Mouse (Mus musculus) C2C12 (cell line): Measurements from ENCODE around the gene Pkd1. TPM values are rescaled to one million over a fixed set of nuclear protein-coding genes. Genes with fewer than 3 reads are reported as not detected.

ENCODE experiments used
- H3K27me3 ChIP-seq: one replicate; pipeline ENCODE4 v1.6.1; 2011; ENCODE audit not compliant: control insufficient read depth, insufficient read depth, insufficient read length
- H3K36me3 ChIP-seq: one replicate; pipeline ENCODE4 v1.6.1; 2011; ENCODE audit not compliant: control insufficient read depth, insufficient read depth
- H3K4me3 ChIP-seq: one replicate; pipeline ENCODE4 v1.5.1; 2011; ENCODE audit warnings: mild to moderate bottlenecking, control low read depth; ENCODE audit not compliant: poor library complexity, insufficient read depth, severe bottlenecking
- H3K79me2 ChIP-seq: one replicate; pipeline ENCODE4 v1.6.1; 2011; ENCODE audit not compliant: control insufficient read depth, insufficient read depth
- H3K79me3 ChIP-seq: one replicate; pipeline ENCODE4 v1.6.1; 2011; ENCODE audit warnings: low read depth, control low read depth
- H3ac ChIP-seq: one replicate; pipeline ENCODE3; 2011; ENCODE audit warnings: low read depth; ENCODE audit not compliant: control insufficient read depth, insufficient read length
- CEBPB ChIP-seq: IDR thresholded peaks from one replicate; pipeline ENCODE4 v1.6.1; 2011; ENCODE audit warnings: low read depth, mild to moderate bottlenecking, control low read depth, moderate library complexity
- CTCF ChIP-seq: IDR thresholded peaks from one replicate; pipeline ENCODE4 v1.5.1; 2011; ENCODE audit not compliant: control insufficient read depth, insufficient read depth, insufficient read length
- FOSL1 ChIP-seq: IDR thresholded peaks from one replicate; pipeline ENCODE4 v1.8.0; 2011; ENCODE audit warnings: mild to moderate bottlenecking, low read length; ENCODE audit not compliant: poor library complexity, insufficient read depth, severe bottlenecking
- MAX ChIP-seq: IDR thresholded peaks from one replicate; pipeline ENCODE4 v1.6.1; 2011; ENCODE audit warnings: mild to moderate bottlenecking, control low read depth
- MYOD1 ChIP-seq: IDR thresholded peaks from one replicate; pipeline ENCODE4 v1.6.1; 2011; ENCODE audit warnings: low read depth; ENCODE audit not compliant: control insufficient read depth, insufficient read length
- MYOG ChIP-seq: IDR thresholded peaks from one replicate; pipeline ENCODE4 v1.6.1; 2011; ENCODE audit not compliant: control insufficient read depth, insufficient read length; ENCODE audit errors: extremely low read depth
- USF1 ChIP-seq: IDR thresholded peaks from one replicate; pipeline ENCODE4 v1.6.1; 2011; ENCODE audit warnings: low read depth, mild to moderate bottlenecking, control low read depth, moderate library complexity
- polyA plus RNA-seq: library from polyadenylated mRNA; unstranded; fragments of >200 nt; fragmentation: generic; extraction: Trizol; gene quantifications from one replicate; pipeline ENCODE4 v1.2.1, GENCODE M21; 2012; ENCODE audit warnings: missing spikeins

Gene Pkd1
- polyA plus RNA-seq, 1 experiment: 50.6 TPM

DNA sequence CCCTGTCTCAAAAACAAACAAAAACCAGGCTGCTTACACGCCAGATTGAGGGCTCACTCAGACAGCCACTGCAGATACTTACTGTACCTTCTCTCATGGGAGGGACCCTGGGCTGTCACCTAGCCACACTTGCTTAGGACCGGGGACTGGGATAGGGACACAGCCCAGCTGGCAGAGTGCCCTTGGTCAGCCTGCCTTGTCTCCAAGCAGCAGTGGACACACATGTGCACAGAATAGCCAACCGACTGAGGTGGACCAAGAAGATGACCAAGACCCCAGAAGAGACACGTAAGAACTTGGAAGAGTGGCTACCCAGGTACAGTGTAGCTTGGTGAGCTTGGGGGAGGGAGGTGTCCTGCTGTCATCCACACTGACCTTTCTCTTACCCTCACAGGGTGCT, 88.6 kb downstream of the Pkd1 start:
- Histone ChIP-seq H3K36me3 (no peaks in the 10 kb centered on the region), H3K27me3 (no peaks in the 10 kb centered on the region), H3K4me3 (no peak overlapping the region), H3K79me3 (no peaks in the 10 kb centered on the region), H3ac (no peak overlapping the region), H3K79me2 (no peaks in the 10 kb centered on the region)
- no peak for TF ChIP-seq CEBPB
- no peak for TF ChIP-seq CTCF
- TF ChIP-seq USF1: no peak
- no peak for TF ChIP-seq FOSL1

DNA sequence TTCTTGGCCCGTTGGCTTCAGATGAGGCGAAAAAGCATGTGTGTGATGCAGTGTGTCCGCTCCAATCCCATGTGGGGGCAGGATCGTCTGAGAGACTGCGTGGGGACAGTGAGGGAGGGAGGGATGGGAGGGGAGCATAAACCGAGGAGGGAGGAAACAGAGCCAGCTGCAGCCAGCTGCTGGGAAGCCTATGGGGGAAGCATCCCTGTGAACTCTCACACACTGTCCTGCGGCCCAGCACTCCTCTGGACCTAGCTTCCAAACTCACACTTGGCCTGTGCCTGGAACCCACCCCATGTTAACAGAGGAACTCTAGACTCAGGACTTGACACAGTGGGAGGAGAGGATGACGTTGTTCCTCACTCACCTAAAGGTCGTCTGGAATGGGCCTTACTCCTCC, 89.2 kb downstream of the Pkd1 start:
- H3ac ChIP-seq: no peak overlapping the region
- H3K36me3 ChIP-seq: no peaks in the 10 kb centered on the region
- H3K79me3 ChIP-seq: no peaks in the 10 kb centered on the region
- no peak overlapping the region for H3K4me3 ChIP-seq
- no peaks in the 10 kb centered on the region for H3K27me3 ChIP-seq
- no peaks in the 10 kb centered on the region for H3K79me2 ChIP-seq
- TF ChIP-seq MYOG: no peak
- TF ChIP-seq FOSL1: no peak

DNA sequence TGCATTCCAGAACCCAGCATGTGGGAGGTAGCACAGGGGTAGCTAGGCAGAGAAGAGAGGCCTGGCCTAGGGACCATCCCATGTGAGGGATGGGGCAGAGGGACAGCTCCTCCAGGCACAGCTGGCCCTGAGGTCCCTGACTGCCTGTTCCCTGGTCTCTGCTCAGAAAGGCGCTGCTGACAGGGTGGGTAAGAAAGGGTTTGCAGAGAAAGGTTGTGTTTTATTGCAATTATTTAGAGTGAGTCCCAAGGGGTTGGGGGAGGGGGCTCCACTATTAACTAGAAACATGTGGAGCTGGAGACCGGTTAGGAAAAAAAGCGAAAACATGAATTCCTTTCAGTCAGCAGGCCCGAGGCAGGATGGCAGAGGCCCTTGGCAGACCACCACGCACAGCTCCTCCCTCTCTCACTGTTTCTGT, 89.9 kb downstream of the Pkd1 start:
- Histone ChIP-seq H3K4me3 (no peak overlapping the region), H3K79me2 (no peaks in the 10 kb centered on the region), H3ac (no peak overlapping the region), H3K27me3 (no peaks in the 10 kb centered on the region), H3K79me3 (no peaks in the 10 kb centered on the region), H3K36me3 (no peaks in the 10 kb centered on the region)
- TF ChIP-seq USF1 (no peak), FOSL1 (no peak), CTCF (no peak), CEBPB (no peak), MYOG (no peak), MYOD1 (no peak), MAX (no peak)

DNA sequence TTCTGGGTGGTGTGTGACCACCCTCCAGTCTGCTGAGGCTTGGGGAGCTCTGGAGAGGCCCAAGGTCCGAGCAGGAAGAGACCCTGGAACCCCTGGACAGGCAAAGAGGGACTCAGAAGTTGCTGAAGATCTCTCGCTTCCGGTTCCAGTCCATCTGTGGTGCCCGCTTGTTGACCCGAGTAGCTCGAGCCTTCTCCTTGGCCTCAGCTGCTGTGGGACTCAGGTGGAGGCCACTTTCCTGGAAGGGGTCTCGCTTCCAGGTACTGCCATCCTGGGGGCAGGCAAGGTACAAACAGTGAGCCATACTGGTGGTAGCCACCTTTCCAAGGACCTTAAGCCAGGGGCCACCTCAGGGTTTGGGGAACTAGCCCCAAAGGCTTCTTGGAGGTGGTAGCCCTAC, 90.5 kb downstream of the Pkd1 start:
- H3K4me3 ChIP-seq: no peak overlapping the region
- no peaks in the 10 kb centered on the region for H3K79me3 ChIP-seq
- H3ac ChIP-seq: no peak overlapping the region
- no peaks in the 10 kb centered on the region for H3K79me2 ChIP-seq
- no peaks in the 10 kb centered on the region for H3K27me3 ChIP-seq
- H3K36me3 ChIP-seq: no peaks in the 10 kb centered on the region
- no peak for TF ChIP-seq MYOD1
- no peak for TF ChIP-seq CTCF
- TF ChIP-seq CEBPB: no peak
- TF ChIP-seq FOSL1: no peak

DNA sequence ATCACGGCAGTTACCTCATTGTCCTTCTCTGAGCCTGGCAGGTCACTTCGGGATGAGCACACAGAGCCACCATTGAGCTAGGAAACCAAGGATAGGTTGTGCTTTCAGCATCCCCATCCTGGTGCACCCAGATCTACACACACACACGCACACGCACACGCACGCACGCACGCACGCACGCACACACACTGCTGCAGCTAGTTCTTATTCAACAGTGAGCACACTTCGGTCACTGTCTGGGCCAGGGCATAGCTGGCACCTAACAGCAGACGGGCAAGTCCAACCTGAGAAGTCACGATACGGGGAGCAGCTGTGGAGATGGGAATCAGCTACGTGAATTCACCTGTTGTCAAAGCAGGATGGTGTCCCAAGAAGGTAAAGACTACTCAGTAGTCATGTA, 90.9 kb downstream of the Pkd1 start:
- Histone ChIP-seq H3K27me3 (no peaks in the 10 kb centered on the region), H3K36me3 (no peaks in the 10 kb centered on the region), H3ac (no peak overlapping the region), H3K4me3 (no peak overlapping the region), H3K79me2 (no peaks in the 10 kb centered on the region), H3K79me3 (no peaks in the 10 kb centered on the region)
- TF ChIP-seq MYOD1 (no peak), MAX (no peak), MYOG (no peak), USF1 (no peak), CEBPB (no peak), CTCF (no peak), FOSL1 (no peak)

DNA sequence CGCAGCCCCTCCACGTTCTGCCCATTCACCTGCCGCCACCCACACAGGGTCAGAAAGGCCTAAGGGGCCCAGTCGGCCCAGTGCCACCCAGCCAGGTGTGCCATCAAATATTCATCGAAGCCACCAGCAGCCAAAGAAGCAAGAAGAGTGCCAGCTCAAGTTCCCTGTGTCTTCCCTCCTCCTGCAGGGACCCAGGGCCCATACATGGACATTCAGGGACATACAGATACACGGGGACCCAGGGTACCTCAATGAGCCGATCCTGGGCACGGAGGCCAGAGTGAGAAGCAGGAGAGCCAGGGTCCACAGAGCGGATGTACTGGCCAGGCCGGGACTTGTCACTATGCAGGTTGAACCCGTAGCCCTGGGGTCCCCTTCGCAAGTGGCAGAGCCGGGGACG, 92.3 kb downstream of the Pkd1 start:
- no peaks in the 10 kb centered on the region for H3K36me3 ChIP-seq
- no peaks in the 10 kb centered on the region for H3K79me3 ChIP-seq
- H3K4me3 ChIP-seq: no peak overlapping the region
- H3K27me3 ChIP-seq: no peaks in the 10 kb centered on the region
- H3ac ChIP-seq: no peak overlapping the region
- TF ChIP-seq MYOG: no peak
- no peak for TF ChIP-seq CTCF
- TF ChIP-seq USF1: no peak
- no peak for TF ChIP-seq MYOD1
- no peak for TF ChIP-seq MAX
- no peak for TF ChIP-seq CEBPB
- TF ChIP-seq FOSL1: no peak
- H3K79me2 ChIP-seq: no peaks in the 10 kb centered on the region
